Mouse (Mus musculus): Measurements from ENCODE around the gene Tiam2.
A peak's percentile ranks its signal among the peaks of the same experiment; 100 is the strongest.

Tiam2 gene

GRCm38 (mm10) chr17:3326148-3326902 is at the start of gene Tiam2:
Gene Tiam2 (plus strand): TSS chr17:3326573.
- DNase-seq (ENCODE audit: inconsistent ontology term) = peak; percentile 92

DNA sequence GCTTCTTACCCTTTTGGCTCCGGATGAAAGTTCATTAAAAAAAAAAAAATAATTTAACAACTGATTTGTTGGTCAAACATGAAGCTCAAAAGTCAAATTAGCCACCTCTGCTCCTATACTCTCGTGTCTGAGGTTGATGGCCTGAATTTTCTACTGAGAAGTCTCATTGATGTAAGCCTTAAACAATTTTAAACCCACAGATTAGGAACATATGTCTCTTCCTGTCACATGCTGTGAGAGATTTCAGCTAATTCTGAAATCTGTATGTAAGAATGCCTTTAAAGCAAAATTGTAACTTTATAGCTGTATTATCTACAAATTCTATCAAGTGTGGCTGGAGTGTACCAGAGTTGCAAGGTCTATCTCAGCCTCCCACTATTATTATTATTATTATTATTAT is 46.1 kb upstream of the Tiam2 start:
- DNase-seq (ENCODE audit: inconsistent ontology term) = no peak

DNA sequence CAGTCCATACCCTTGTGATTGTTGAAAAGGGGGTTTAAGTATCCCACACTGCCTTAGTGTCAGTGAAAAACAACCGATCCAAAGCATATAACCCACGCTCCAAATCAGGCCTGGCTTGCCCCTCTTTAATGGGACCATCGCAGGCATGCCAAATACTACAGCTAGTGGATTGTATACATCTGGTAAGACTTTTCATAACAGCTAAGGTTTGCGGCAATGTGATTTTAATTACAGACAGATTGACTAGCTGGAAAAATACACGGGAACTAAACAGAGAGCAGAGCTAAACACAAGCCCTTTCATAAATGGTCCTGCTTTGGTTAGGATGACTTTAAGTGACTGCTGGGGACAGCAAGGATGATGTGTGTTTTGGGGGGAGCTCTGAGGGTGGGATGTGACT is 44.4 kb upstream of the Tiam2 start:
- no peak for DNase-seq (ENCODE audit: inconsistent ontology term)

GRCm38 (mm10) chr17:3285030-3285671 is 41.2 kb upstream of the Tiam2 start:
- DNase-seq (ENCODE audit: inconsistent ontology term) = peak; percentile 70

- no peak for DNase-seq (ENCODE audit: inconsistent ontology term)
Observed at GRCm38 (mm10) chr17:3286123-3286825, 40.1 kb upstream of the Tiam2 start.

GRCm38 (mm10) chr17:3288341-3288740 is 38.0 kb upstream of the Tiam2 start:
- DNase-seq (ENCODE audit: inconsistent ontology term) = peak; percentile 41

- no peak for DNase-seq (ENCODE audit: inconsistent ontology term)
Observed at GRCm38 (mm10) chr17:3295097-3295496, 31.3 kb upstream of the Tiam2 start.

DNA sequence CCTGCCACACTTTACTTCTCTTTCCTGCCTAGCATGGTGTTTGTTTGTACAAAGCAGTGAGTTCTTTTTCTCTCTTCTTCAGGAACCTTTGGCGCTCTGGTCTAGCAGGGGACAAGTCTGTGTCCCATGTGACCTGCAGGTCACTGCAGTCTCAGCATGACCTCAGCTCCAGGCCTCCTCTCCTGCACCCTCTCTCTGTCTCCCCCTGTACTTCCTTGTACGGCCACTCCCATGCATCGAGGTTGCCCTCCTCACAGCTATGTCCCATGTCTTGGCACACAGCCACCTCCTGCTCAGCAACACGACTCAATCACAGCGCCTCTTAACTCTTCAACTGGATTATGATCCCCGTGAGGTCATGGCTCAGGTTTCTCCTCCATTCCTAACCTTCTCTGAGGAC is 26.9 kb upstream of the Tiam2 start:
- DNase-seq (ENCODE audit: inconsistent ontology term) = no peak

- DNase-seq (ENCODE audit: inconsistent ontology term) = no peak
Observed at GRCm38 (mm10) chr17:3305926-3306325, 20.4 kb upstream of the Tiam2 start.

- DNase-seq (ENCODE audit: inconsistent ontology term) = peak; percentile 92
Observed at GRCm38 (mm10) chr17:3313711-3314624, 12.4 kb upstream of the Tiam2 start.

GRCm38 (mm10) chr17:3314625-3315020 is 11.8 kb upstream of the Tiam2 start:
- DNase-seq (ENCODE audit: inconsistent ontology term) = no peak

GRCm38 (mm10) chr17:3315581-3315980 is 10.8 kb upstream of the Tiam2 start:
- no peak for DNase-seq (ENCODE audit: inconsistent ontology term)

DNA sequence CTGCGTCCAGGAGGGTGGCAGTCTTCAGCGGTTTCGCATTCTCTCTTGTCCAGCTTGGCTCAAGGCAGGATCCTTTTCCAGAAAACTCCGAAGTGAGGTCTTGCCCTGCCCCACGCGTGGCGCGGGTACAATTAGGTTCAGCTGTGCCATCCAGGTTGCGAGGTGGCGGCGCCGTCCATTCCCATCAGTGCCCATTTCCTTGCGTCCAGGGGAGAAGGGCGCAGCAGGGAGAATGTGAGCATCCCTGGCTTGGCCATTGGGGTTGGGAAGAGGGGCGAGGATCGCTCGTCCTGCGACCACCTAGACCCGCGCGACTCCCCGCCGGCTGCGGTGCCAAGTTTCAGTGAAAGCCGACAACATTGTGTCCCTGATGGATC is 518 bp downstream of the Tiam2 start:
- DNase-seq (ENCODE audit: inconsistent ontology term) = peak; percentile 51

- no peak for DNase-seq (ENCODE audit: inconsistent ontology term)
Observed at GRCm38 (mm10) chr17:3327335-3327734, 962 bp downstream of the Tiam2 start.

DNA sequence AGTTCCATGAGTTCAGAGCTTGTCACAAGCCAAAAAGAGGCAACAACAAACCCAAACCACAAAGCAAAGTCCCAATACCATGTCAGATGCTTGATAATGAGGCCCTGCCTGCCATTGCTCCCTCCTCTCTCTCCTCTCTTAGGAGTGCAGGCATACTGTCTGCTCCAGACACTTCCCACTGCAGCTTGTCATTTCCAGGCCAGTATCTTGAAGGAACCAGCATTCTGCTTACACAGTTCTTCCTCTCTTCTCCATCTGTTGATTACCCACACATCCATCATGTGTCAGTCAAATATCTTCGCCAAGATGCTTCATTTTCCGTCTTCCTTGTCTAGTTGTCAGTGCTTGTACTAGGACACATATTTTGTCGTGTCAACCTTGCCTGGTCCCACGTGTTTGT is 2.4 kb downstream of the Tiam2 start:
- DNase-seq (ENCODE audit: inconsistent ontology term) = no peak

- no peak for DNase-seq (ENCODE audit: inconsistent ontology term)
Observed at GRCm38 (mm10) chr17:3329429-3329828, 3.1 kb downstream of the Tiam2 start.

DNA sequence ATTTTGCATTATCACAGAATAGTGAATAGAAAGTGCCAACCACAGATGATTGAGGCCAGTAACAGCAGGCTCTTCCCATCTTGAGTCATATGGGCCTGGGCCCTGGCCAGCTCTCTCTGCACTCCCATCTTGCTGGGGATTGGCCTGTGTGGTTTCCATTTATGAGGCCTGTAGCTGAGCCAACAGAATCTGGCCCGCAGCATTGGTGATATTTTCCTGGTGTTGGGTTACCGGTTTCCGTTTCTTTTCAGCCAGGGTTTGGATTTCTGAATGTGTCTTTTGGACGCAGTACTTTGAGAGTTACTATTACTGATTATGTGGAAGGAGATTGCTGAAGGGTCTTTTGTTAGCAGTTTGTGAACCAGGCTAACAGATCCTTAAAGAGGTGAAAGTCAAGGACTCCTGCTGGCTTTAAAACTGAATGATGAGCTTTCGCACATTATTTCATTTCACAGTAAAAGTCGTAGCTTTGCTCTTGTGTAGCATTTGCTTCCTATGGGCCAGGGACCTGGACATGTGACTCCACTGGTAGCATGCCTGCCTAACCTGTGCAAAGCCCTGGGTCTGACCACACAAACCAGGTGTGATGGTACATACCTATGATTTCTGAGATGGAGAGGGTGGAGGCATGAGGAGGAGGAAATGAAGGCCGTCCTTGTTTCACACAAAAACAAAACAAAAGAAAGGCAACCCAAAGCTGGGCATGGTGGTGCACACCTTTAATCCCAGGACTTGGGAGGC is 5.5 kb downstream of the Tiam2 start:
- DNase-seq (ENCODE audit: inconsistent ontology term) = peak; percentile 90

DNA sequence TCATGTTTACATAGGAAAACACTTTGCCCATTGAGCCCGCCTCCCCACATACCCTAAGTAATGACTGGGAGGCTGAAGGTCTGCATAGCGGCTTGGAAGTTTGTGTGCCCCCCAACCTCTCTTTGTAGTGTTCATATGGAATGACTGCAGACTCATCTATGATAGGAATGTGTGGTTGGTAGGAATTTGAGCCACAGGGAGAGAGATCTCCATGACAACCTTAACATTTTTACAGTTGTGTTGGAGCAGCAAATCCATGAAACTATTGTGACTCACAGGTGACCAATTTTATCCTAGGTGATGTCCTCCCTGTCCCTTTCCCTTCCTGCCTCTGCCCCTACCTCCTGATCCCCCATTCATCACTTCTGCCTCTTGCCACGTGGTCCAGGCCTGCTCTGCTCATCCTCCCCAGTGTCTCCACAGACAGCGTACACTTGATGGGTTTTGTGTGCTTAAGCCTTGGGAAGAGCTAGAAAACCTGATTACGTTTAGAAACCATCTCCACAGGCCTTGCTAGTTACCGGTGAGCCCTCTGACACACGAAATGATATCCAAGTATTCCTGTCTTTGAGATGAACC is 9.9 kb downstream of the Tiam2 start:
- peak; percentile 92 for DNase-seq (ENCODE audit: inconsistent ontology term)

- DNase-seq (ENCODE audit: inconsistent ontology term) = peak; percentile 83
Observed at GRCm38 (mm10) chr17:3336887-3337524, 10.6 kb downstream of the Tiam2 start.

DNA sequence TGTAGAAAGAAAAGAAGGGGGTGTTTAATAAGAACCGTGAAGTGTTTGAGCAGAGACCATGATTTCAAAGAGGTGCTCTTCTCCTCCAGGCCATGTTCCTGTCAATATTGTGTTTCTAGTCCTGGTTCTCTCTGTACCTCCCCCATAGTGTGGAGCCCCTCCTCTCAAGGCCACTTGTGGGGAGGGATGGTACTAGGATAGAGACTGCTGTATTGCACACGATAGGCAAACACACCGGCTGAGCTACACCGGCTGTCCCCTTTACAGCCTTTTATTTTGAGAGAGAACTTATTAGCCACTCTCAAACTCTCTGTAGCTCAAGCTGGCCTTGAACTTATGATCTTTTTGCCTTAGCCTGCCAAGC is 11.1 kb downstream of the Tiam2 start:
- DNase-seq (ENCODE audit: inconsistent ontology term) = no peak
